Mouse (Mus musculus): ENCODE results near the gene Usp25. TPM values are rescaled to one million over a fixed set of nuclear protein-coding genes. Genes with fewer than 3 reads are reported as not detected.

Gene Usp25
- 63.9 and 67.6 TPM in 2 replicates for polyA plus RNA-seq (2016; fragmentation: Nextera tagmentation; extraction: Ambion mirVana)

DNA sequence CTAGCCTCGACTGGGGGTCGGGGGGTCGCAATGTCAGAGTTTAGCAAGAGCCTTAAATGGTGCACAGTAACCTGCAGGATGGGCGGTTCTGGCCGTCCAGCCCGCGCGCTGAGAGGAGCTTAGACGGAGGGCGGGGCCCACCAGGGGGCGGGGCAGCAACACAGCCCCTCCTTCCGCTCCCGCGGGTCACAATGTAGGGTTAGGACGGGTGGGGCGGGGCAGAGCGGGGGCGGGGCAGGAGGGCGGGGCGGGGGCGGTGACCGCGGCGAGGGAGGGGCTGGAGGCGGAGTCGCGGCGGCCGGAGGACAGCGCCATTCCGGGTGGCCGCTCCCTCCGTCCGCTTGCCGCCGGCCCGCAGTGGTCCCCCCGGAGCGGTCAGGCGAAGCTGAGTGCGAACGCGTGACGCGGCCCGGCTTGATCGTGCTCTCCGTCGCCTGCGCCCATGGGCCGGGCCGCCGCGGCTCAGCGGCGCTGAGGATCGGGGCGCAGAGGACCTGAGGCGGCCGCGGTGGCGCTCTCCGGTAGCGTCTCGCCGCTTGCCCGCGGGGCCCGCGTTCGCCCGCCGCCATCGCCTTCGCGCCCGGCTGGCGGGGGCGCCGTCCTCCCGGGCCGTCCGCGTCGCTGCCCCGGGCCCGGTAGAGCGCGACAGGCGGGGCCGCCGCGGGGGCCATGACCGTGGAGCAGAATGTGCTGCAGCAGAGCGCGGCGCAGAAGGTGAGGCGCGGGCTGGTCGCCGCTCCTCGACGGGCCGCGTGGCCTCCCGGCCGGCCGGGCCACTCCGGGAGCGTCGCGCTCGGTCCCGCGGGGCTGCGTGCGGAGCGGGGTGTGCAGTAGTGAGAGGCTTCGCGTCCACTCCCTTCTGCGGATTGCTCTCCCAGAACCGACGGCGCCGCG is at the start of gene Usp25:
Gene Usp25 (plus strand): TSS at position 280 of the 894 bp plus-strand sequence.
- no peaks in the 10 kb centered on the region for H3K27me3 ChIP-seq (replicated peaks)
- ATAC-seq, result peak; percentile 94
- peak within 1 kb of the TSS; percentile 95 for H3K27ac ChIP-seq
- H3K9ac ChIP-seq, result peak within 1 kb of the TSS; percentile 100
- H3K4me3 ChIP-seq, result peak within 1 kb of the TSS; percentile 91
- peak within 1 kb of the TSS; percentile 76 for H3K4me2 ChIP-seq
- H3K4me1 ChIP-seq, result peaks cover 35% of the 10 kb centered on the region
- peaks cover 14% of the 10 kb centered on the region for H3K36me3 ChIP-seq
- WGBS (ENCODE audit: insufficient replicate concordance), result under 1% methylated on average over 77 of the region's 126 CpGs
- no peaks in the 10 kb centered on the region for H3K9me3 ChIP-seq (replicated peaks)

DNA sequence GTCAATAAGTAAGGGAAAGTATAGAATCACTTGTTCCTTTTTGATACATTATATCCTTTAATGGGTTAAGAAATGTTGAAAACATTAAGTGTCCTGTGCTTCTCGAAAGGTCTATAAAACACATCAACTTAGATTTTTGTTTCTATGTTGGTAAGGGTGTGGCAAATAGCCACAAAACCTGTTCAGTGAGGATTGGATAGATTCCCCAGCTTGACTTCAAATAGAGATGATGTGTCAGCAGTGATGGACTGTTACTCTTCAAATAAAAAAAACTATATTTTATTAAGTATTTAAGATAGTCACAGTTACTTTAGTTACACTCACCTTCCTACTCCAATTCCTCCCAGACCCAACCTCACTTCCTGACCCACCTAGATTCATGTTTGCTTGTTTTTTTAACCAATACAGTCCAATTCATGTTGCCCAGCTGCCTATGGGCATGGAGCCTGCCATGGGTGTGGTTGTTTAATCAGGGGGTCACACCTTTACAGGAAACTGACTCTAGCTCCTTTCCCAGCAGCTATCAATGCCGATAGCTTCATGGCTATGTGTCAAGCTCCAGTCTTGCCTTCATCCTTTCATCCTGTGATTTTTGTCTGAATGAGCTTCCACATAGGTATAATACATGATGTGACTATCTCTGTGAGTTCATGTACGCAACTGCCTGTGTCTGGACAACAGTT is 45.8 kb upstream of the Usp25 start:
- Histone ChIP-seq H3K36me3 (no peaks in the 10 kb centered on the region), H3K27ac (no peak overlapping the region), H3K9ac (no peak overlapping the region), H3K4me1 (peaks cover 5% of the 10 kb centered on the region; the same call in 1 of the 2 replicates), H3K9me3 (replicated peaks) (no peaks in the 10 kb centered on the region), H3K4me3 (no peak overlapping the region), H3K27me3 (replicated peaks) (no peaks in the 10 kb centered on the region), H3K4me2 (no peak overlapping the region)
- peak; percentile 77 for ATAC-seq
- 63% methylated on average over 3 of the region's 3 CpGs for WGBS (ENCODE audit: insufficient replicate concordance)

DNA sequence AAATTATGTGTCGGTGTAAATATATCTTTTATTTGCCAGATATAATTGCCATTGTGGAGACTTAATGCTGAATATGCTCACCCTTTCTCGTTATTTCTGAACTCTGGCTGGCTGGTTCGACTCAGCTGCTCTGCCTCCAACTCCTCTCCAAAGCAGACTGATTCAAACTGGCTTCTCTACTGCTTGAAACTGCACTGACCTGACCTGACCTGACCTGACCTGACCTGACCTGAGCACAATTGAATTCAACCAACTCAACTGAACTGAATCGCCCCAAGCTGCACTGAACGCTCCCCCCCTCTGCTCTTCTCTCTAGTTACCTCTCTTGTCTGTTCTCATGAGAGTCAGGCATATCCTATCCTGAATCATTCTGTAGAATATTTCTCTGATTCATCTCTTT is 42.3 kb upstream of the Usp25 start:
- H3K27ac ChIP-seq, result no peak overlapping the region
- ATAC-seq, result no peak
- no peak overlapping the region for H3K9ac ChIP-seq
- H3K36me3 ChIP-seq, result no peaks in the 10 kb centered on the region
- no peak overlapping the region for H3K4me2 ChIP-seq
- peaks cover 5% of the 10 kb centered on the region; the same call in 1 of the 2 replicates for H3K4me1 ChIP-seq
- no peaks in the 10 kb centered on the region for H3K9me3 ChIP-seq (replicated peaks)
- H3K4me3 ChIP-seq, result no peak overlapping the region
- H3K27me3 ChIP-seq (replicated peaks), result no peaks in the 10 kb centered on the region
- 63% methylated on average over 5 of the region's 5 CpGs for WGBS (ENCODE audit: insufficient replicate concordance)

DNA sequence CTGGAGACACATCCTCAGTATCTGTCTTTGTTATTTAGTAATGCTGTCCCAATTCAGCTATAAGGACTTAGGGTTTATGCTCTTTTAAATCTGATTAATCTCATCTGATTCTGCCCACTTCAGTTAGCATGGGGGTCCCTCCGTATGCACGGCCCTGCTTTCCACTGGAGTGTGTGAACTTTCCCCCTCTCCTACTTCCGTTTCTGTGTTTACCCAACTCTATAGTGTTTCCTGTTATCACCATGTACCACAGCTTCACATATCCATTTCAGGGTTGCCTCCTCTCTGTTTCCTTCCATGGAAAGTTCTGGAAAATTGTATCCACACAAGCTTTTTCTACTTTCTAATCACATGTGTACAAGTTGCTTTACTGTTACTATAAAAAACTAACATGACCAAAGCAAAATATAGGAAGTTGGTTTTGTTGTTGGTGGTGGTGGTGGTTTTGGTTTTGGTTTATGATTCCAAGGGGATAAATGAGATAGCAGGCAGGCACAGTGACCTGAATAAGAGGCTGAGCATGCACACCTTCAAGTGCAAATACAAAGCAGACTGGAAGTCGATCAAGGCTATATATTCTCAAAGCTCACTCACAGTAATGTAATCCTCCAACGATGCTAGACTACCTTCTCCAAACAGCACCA is 36.6 kb upstream of the Usp25 start:
- Histone ChIP-seq H3K27ac (no peak overlapping the region), H3K4me1 (no peaks in the 10 kb centered on the region), H3K27me3 (replicated peaks) (0 out of 2 replicates have a peak, but pooled peaks cover 2% of the 10 kb centered on the region), H3K9me3 (replicated peaks) (no peaks in the 10 kb centered on the region), H3K4me2 (no peak overlapping the region), H3K4me3 (no peak overlapping the region), H3K36me3 (no peaks in the 10 kb centered on the region), H3K9ac (no peak overlapping the region)
- ATAC-seq, result no peak
- WGBS (ENCODE audit: insufficient replicate concordance), result 37% methylated on average over 5 of the region's 5 CpGs

DNA sequence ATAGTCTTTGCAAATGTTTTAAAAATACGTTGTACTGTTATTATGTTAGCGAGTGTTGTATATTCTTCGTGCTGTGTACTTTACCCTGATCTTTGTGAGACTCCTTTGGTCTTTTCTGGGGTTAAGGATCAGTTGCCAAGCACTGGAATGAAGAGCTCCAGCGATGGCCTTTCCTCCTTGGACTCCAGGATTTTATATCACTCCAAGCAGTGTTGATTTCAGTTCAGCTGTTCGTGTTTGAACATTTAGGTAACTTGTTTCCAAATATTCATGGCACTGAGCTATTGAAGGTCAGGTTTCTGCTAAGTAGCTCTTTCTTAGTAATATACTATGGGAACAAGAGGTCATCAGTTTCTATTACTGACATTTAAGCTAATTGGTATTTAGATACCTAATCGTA is 29.8 kb upstream of the Usp25 start:
- 0 out of 2 replicates have a peak, but pooled peaks cover 2% of the 10 kb centered on the region for H3K27me3 ChIP-seq (replicated peaks)
- no peaks in the 10 kb centered on the region for H3K9me3 ChIP-seq (replicated peaks)
- H3K9ac ChIP-seq, result no peak overlapping the region
- no peak overlapping the region for H3K4me3 ChIP-seq
- H3K36me3 ChIP-seq, result no peaks in the 10 kb centered on the region
- no peak overlapping the region for H3K27ac ChIP-seq
- no peaks in the 10 kb centered on the region for H3K4me1 ChIP-seq
- no peak overlapping the region for H3K4me2 ChIP-seq
- no peak for ATAC-seq
- WGBS (ENCODE audit: insufficient replicate concordance), result 66% methylated on average over 6 of the region's 6 CpGs

DNA sequence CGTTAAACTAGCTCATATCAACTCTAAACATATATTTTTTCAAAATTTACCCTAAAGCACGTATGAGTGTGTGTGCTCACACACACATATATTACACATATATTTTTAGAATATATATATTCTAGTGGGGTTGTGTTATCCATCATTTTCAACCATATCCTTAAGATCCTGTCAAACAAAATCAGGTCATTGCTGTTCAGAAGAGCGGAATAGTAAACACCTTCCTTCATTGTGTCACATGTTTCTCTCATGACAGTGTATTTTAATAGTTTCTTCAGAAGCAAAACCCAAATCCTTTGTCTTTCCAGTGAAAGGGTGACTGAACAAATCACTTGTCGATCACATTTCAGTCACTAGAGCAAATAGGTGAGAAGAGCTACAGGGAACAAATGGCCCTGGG is 25.8 kb upstream of the Usp25 start:
- Histone ChIP-seq H3K36me3 (no peaks in the 10 kb centered on the region), H3K4me1 (no peaks in the 10 kb centered on the region), H3K4me3 (no peak overlapping the region), H3K27ac (no peak overlapping the region), H3K27me3 (replicated peaks) (no peaks in the 10 kb centered on the region), H3K9me3 (replicated peaks) (no peaks in the 10 kb centered on the region), H3K4me2 (no peak overlapping the region), H3K9ac (no peak overlapping the region)
- no peak for ATAC-seq
- WGBS (ENCODE audit: insufficient replicate concordance), result 70% methylated on average over 4 of the region's 4 CpGs

DNA sequence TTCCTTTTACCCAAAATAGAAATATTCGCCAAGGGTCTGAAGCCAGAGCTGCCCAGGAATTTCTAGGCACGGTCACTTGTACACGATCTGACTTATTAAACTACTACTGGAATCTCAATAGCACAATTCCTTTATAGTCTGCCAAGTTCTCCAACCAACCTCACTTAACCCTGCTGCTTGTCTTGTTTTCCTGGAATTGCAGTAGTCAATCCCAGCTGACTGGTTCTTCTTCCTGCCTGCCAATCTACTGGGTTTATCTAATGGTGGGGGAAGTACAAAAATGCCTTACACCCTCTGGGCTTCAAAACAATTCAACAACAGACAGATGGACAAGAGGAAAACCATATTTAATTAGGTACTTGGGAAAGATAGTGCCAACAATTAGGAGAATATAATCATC is 9.6 kb upstream of the Usp25 start:
- H3K27ac ChIP-seq, result no peak overlapping the region
- H3K9ac ChIP-seq, result no peak overlapping the region
- no peak overlapping the region for H3K4me3 ChIP-seq
- WGBS (ENCODE audit: insufficient replicate concordance), result 78% methylated on average over 3 of the region's 3 CpGs
- H3K27me3 ChIP-seq (replicated peaks), result no peaks in the 10 kb centered on the region
- H3K9me3 ChIP-seq (replicated peaks), result no peaks in the 10 kb centered on the region
- H3K4me2 ChIP-seq, result no peak overlapping the region
- H3K4me1 ChIP-seq, result peaks cover 2% of the 10 kb centered on the region; the same call in 1 of the 2 replicates
- no peak for ATAC-seq
- no peaks in the 10 kb centered on the region for H3K36me3 ChIP-seq

DNA sequence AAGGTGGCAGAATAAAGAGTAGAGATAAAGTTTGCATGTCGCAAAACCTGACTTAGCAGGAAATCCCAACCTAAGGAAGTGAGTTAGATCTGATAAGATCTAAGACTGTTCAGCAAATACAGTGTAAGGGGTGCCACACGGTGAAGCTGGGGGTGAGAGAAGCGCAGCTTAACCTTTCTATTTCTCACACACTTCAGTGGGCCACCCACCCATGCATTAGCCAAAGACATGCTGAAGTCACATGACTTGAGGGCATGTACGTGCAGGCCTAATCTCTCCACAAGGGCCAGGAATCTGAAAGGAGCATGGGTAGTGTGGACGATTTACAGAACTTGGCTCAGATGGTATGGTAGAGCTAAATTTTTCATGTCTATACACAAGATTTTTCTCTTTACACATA is 4.3 kb upstream of the Usp25 start:
- H3K36me3 ChIP-seq, result no peaks in the 10 kb centered on the region
- H3K4me1 ChIP-seq, result peaks cover 12% of the 10 kb centered on the region
- 26% methylated on average over 5 of the region's 5 CpGs for WGBS (ENCODE audit: insufficient replicate concordance)
- H3K4me3 ChIP-seq, result no peak overlapping the region
- ATAC-seq, result no peak
- no peaks in the 10 kb centered on the region for H3K27me3 ChIP-seq (replicated peaks)
- H3K27ac ChIP-seq, result no peak overlapping the region
- H3K4me2 ChIP-seq, result no peak overlapping the region
- H3K9ac ChIP-seq, result no peak overlapping the region
- H3K9me3 ChIP-seq (replicated peaks), result no peaks in the 10 kb centered on the region

DNA sequence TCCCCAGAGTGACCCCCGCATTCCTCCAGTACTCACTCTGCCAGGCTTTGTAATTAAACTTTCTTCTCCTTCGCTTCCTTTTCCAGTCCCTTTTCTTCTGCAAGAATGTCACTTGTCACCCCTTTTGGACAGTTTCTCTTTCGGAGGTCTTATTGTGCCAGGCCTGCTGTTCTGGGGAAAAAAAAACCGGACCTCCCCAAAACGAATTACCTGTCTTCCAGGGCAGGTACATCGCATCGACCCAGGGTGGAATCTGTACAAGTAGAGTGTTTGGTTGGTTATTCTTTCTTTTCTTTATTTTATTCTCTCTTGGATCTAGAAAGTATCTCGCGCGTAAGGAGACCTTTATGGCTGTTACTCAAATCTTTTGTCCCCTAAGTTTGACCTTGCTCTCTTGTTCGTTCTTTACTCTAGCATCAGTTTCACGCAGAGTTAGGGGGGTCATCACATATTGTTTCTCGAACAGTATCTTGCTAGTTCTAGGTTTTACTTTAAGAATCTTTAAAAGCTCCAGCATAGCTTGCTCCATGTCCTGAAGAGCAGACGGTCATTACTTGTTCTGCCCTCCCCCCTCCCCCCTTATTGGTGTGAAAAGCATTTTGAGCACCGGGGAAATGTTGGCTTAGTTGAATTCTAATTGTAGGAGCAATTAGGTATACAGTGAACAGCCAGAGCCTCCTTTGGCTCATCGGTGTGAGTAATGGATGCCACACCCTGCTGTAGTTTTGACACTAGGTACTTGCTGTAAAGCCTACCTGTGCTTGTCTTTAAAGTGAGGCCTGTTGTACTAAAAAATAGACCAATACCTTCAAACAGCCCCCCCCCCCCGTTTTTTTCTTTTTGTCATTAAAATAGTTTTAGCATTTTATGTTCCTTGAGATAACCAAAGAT is 1.1 kb downstream of the Usp25 start:
- no peak; the same call in 1 of the 2 replicates for ATAC-seq
- H3K9me3 ChIP-seq (replicated peaks), result no peaks in the 10 kb centered on the region
- peak overlapping the region; percentile 91 for H3K4me3 ChIP-seq
- 1% methylated on average over 17 of the region's 17 CpGs for WGBS (ENCODE audit: insufficient replicate concordance)
- H3K4me1 ChIP-seq, result peaks cover 35% of the 10 kb centered on the region
- H3K9ac ChIP-seq, result peak overlapping the region; percentile 100
- no peaks in the 10 kb centered on the region for H3K27me3 ChIP-seq (replicated peaks)
- H3K36me3 ChIP-seq, result peaks cover 14% of the 10 kb centered on the region
- peak overlapping the region; percentile 95 for H3K27ac ChIP-seq
- H3K4me2 ChIP-seq, result peak overlapping the region; percentile 76

DNA sequence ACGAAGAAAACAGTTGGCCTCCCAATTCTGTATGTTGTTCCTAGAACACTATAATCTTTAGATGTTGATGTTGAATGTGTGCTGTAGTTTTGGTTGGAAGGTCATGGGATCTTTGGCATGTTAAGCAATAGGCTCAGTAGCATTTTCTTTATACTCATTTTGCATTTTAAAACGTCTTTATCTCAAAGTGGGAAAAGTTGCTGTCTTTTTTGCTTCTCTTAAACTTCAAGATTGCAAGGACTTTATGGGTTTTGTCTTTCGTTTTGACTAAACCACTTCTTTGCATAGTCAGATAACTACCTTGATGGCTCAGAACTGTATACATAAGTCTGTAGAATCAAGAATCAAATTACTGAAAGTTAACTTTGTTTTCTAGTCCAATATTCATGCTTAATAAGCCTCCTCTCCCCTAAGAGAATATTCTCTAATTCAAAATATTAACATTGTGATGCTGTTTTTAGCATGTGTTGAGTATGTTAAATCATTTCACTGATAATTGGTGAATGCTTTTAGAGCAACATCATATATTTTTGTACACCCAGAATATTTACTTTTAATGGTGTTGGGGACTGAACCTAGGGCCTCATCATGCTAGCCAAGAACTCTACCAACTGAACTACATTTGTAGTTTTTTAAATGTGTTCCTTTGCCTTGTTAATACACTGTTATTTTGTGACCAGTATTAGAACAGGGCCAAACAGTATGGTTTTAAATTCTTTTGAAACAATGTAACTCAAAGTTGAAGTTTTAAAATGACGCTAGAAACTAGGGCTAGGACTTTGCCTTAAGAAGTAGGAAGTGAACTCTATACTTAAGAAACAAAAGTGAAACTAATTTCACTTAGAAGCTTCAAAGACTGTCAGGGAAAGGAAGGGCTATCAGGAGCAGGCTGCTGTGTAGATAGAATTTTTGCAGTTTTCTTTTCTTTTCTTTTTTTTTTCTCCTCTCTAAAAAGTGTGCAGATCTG is 2.2 kb downstream of the Usp25 start:
- ATAC-seq, result no peak
- WGBS (ENCODE audit: insufficient replicate concordance), result 20% methylated on average over 4 of the region's 4 CpGs
- H3K9me3 ChIP-seq (replicated peaks), result no peaks in the 10 kb centered on the region
- H3K27ac ChIP-seq, result peak overlapping the region; percentile 95
- H3K9ac ChIP-seq, result peak overlapping the region; percentile 100
- H3K4me3 ChIP-seq, result peak overlapping the region; percentile 91
- H3K4me2 ChIP-seq, result peak overlapping the region; percentile 76
- H3K36me3 ChIP-seq, result peaks cover 14% of the 10 kb centered on the region
- peaks cover 46% of the 10 kb centered on the region for H3K4me1 ChIP-seq
- no peaks in the 10 kb centered on the region for H3K27me3 ChIP-seq (replicated peaks)

Measured in liver, embryonic 12.5 days (tissue).